Mouse (Mus musculus) intestine, embryonic 15.5 days (tissue): ENCODE results near the gene Taf8. TPM values are rescaled to one million over a fixed set of nuclear protein-coding genes. Genes with fewer than 3 reads are reported as not detected.

Source experiments
- ATAC-seq: fragments of 200-750 bp; cut with Nextera tagmentation; 2 replicates; pipeline ENCODE4 v1.8.0; 2017; ENCODE audit warnings: moderate TSS enrichment, moderate library complexity
- H3K27ac ChIP-seq: fragments of 300-500 bp; sonication (generic); 2 replicates; pipeline ENCODE4 v1.5.1; 2015; ENCODE audit warnings: mild to moderate bottlenecking, inconsistent platforms
- H3K27me3 ChIP-seq: fragments of 300-500 bp; sonication (generic); replicated peaks from 2 replicates; pipeline ENCODE4 v1.6.1; 2015; ENCODE audit warnings: inconsistent platforms
- H3K36me3 ChIP-seq: fragments of 300-500 bp; sonication (generic); 2 replicates; pipeline ENCODE4 v1.6.1; 2015; ENCODE audit warnings: inconsistent platforms
- H3K4me1 ChIP-seq: fragments of 300-500 bp; sonication (generic); replicated peaks from 2 replicates; pipeline ENCODE4 v1.6.1; 2015; ENCODE audit warnings: inconsistent platforms
- H3K4me2 ChIP-seq: fragments of 300-500 bp; sonication (generic); replicated peaks from 2 replicates; pipeline ENCODE4 v1.6.1; 2015; ENCODE audit warnings: mild to moderate bottlenecking, inconsistent platforms
- H3K4me3 ChIP-seq: fragments of 300-500 bp; sonication (generic); replicated peaks from 2 replicates; pipeline ENCODE4 v1.5.1; 2015; ENCODE audit warnings: inconsistent platforms
- H3K9ac ChIP-seq: fragments of 300-500 bp; sonication (generic); 2 replicates; pipeline ENCODE4 v1.6.1; 2015; ENCODE audit warnings: inconsistent platforms
- H3K9me3 ChIP-seq: fragments of 300-500 bp; sonication (generic); 2 replicates; pipeline ENCODE4 v1.6.1; 2016; ENCODE audit warnings: inconsistent platforms
- WGBS: fragments of 180-500 bp; shearing (Covaris S2); methylation state at CpG from one replicate; pipeline ENCODE4 v1.1.7; 2015; 5-methylcytosine and 5-hydroxymethylcytosine counted together
- polyA plus RNA-seq: library from polyadenylated mRNA; unstranded; fragments of >200 nt; fragmentation: Nextera tagmentation; extraction: Ambion mirVana; gene quantifications from 2 replicates; pipeline ENCODE4 v1.2.1, GENCODE M21; 2015

The Taf8 gene
- polyA plus RNA-seq, 1 experiment from 2014 or later: 20.4 TPM

DNA sequence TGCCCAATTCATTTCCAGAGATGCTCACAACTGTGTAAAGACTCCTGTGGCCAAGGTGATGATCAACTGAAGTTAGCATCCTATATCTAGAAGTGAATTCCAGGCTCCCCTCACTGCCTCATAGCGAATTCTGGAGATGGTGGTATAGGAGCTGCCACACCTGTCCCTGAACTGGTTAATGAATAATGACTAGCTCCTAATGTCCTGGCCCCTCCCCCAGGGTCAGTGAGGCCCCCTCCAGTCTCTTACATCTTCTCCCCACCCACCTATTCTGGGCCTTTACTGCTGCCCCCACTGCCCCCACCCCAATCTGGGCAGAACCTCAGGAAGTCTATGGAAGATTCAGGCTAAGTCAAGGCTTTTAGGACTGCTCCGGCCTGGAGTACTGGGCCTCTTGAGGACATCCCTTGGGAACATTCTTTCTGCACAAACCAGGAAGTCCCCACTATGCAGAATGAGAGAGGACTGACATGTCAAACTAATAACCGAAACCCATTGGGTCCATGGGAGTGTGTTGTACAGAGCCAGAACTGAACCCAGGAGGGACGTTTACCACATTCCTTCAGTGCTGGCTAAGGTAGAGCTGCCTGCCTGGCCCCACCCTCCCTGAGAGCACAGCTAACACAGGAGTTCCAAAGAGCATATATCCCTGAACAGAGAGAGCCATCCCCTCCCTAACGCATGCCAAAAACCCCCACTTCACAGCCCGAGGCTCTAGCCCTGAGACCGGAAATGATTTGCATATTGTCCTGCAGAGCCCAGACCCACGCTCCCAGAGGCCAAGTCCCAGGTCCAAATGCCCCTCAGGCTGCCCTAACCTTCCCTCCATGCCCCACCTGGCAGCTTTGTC, 53.3 kb downstream of the Taf8 start:
- peak overlapping the region; percentile 33; the same call in 1 of the 2 replicates for H3K9ac ChIP-seq
- WGBS: 20% methylated on average over 8 of the region's 8 CpGs
- ATAC-seq: peak; percentile 76
- H3K9me3 ChIP-seq: no peaks in the 10 kb centered on the region
- no peaks in the 10 kb centered on the region for H3K36me3 ChIP-seq
- H3K4me2 ChIP-seq: peak overlapping the region; percentile 44
- no peaks in the 10 kb centered on the region for H3K27me3 ChIP-seq
- H3K27ac ChIP-seq: peak overlapping the region; percentile 96
- no peak overlapping the region for H3K4me3 ChIP-seq
- H3K4me1 ChIP-seq: peaks cover 58% of the 10 kb centered on the region

DNA sequence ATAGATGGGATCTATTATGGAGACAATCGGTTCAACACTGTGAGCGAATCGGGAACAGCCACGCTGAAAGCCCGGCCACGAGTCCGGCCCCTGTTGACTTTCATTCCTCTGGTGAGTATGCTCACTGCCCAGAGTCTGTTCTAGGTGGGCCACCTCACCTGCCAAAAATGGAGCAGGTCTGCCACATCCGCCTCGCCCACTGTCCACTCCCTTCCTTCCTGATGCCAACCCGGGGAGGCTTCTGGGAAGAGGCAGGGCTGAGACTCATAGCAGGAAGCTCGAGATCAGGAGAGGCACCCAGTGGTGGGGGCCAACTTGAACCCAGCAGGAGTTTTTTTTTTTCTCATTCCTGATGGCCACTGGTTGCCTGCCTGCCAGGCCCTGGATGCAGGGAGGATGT, 55.5 kb downstream of the Taf8 start:
- Histone ChIP-seq H3K27ac (peak overlapping the region; percentile 63), H3K4me1 (peaks cover 52% of the 10 kb centered on the region), H3K36me3 (no peaks in the 10 kb centered on the region), H3K4me2 (no peak overlapping the region), H3K9ac (no peak overlapping the region), H3K4me3 (no peak overlapping the region), H3K9me3 (no peaks in the 10 kb centered on the region), H3K27me3 (no peaks in the 10 kb centered on the region)
- no peak for ATAC-seq
- 82% methylated on average over 11 of the region's 11 CpGs for WGBS

DNA sequence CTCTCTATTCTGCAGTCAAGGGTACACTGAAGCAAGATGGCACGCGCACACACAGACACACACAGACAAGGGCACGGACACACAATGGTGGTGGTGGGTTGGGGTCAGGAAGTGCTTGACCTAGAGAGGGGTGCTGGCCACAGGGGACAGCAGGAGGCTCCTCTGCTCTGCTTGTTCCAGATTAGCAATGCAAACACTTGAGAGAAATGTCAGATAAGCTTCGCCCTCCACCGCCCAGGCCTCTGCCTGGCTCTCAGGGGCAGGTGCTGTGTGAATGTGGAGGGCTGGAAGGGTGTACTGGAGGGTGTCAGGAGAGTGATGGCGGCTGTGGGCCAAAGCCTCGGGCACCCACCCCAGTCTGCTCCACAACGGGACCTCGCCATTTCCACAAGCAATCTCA, 56.1 kb downstream of the Taf8 start:
- Histone ChIP-seq H3K27ac (peak overlapping the region; percentile 63), H3K9me3 (no peaks in the 10 kb centered on the region), H3K36me3 (no peaks in the 10 kb centered on the region), H3K4me3 (no peak overlapping the region), H3K27me3 (no peaks in the 10 kb centered on the region), H3K4me2 (no peak overlapping the region), H3K4me1 (peaks cover 52% of the 10 kb centered on the region), H3K9ac (no peak overlapping the region)
- ATAC-seq: no peak
- 48% methylated on average over 9 of the region's 9 CpGs for WGBS

DNA sequence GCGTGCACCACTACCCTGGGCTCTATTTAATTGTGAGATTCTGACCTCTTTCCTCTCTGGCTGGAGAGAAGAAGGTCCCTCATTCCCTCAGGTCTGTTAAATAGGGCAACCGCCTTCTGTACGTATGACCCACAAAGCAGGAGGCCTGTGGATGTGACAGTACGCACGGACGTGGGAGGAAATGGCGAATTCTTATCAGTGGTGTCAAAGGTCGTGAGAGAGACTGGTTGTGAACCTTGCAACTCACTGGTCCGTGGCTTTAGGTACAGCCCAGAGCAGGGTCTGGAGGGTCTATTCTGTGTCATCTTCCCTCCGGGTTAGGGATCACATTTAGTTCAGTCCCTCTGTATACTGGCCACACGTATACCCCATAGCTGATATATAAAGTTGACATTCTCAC, 56.6 kb downstream of the Taf8 start:
- WGBS: 52% methylated on average over 11 of the region's 11 CpGs
- H3K4me1 ChIP-seq: peaks cover 51% of the 10 kb centered on the region
- no peaks in the 10 kb centered on the region for H3K27me3 ChIP-seq
- no peak overlapping the region for H3K4me2 ChIP-seq
- H3K27ac ChIP-seq: peak overlapping the region; percentile 63; the same call in 1 of the 2 replicates
- H3K9ac ChIP-seq: no peak overlapping the region
- no peak overlapping the region for H3K4me3 ChIP-seq
- no peak for ATAC-seq
- no peaks in the 10 kb centered on the region for H3K36me3 ChIP-seq
- H3K9me3 ChIP-seq: no peaks in the 10 kb centered on the region

DNA sequence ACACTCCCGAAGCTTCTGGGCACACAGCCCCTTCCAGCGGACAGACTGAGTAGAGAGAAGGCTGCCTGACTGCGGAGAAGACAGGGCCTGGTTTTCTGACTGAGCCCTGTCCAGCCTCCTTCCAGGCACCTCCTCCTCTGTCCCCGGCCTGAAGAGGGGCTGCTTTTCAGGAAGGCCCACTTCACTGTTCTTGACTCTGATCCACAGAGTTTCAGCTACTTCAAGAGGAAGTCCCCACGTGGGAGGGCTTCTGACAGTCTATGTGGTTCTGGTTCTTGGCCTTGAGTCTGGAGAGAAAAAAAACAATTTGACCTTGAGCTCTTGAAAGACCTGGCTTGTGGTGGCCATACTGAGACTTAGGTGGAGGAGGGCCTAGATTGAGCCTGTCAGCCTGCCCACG, 58.0 kb downstream of the Taf8 start:
- Histone ChIP-seq H3K27ac (no peak overlapping the region), H3K27me3 (no peaks in the 10 kb centered on the region), H3K4me3 (no peak overlapping the region), H3K4me2 (no peak overlapping the region), H3K9me3 (no peaks in the 10 kb centered on the region), H3K4me1 (peaks cover 51% of the 10 kb centered on the region), H3K9ac (peak overlapping the region; percentile 8; the same call in 1 of the 2 replicates), H3K36me3 (no peaks in the 10 kb centered on the region)
- WGBS: 51% methylated on average over 6 of the region's 6 CpGs
- ATAC-seq: no peak

DNA sequence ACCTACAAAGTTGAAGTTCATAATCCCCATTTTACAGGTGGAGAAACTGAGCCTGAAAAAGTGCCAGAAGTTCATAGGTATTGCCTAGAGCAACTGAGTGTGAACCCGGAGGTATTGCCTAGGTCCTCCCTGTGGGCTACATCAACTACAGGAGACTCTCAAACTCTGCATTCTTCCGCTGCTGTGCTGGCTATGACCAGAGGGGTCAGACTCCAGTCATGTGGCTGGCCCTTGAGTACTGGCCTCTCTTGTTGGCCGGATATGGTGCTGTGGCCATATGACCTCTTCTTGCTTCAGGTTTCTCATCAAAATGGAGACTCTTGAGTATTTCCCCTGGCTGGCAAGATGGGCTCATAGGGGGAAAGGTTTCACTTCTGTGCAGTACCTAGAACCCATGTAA, 59.8 kb downstream of the Taf8 start:
- WGBS: 82% methylated on average over 3 of the region's 3 CpGs

DNA sequence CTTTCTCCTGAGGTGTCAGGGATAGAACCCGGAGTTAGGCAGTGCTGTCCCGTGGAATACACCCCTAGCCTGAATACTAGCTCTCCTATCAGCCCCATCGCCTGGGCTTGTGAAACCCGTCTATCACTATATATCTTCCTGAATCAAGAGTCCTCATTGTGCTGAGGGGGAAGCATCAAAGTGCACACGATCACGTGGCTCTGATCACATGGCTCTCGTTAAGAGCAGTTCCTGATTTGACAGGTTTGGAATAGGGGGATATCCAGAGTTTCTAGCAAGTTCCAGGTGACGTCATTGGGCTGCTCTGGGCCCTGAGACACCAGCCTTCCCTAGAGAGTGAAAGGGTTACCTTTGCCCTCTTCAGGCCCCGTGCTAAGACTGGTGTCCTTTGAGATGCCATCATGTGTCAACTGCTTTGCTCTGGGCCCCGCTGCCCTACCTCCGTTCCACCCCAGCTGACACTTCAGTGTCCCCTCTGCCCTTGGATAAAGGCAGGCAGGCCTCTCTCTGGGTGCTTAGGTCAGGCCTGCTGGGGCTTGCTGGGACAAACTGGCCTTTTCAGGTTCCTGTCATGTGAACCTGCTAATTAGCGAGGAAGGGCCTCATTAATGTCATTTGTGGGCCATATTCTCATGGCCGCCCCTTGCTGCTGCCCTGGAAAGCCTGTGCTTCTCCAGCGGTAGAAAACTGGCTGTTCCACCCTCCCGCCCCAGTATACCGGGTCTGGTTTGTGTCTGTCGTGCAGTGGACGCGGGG, 60.6 kb downstream of the Taf8 start:
- peaks cover 3% of the 10 kb centered on the region for H3K27me3 ChIP-seq
- no peak overlapping the region for H3K9ac ChIP-seq
- WGBS: 48% methylated on average over 19 of the region's 19 CpGs
- no peak overlapping the region for H3K4me2 ChIP-seq
- no peaks in the 10 kb centered on the region for H3K9me3 ChIP-seq
- peaks cover 48% of the 10 kb centered on the region for H3K4me1 ChIP-seq
- H3K36me3 ChIP-seq: no peaks in the 10 kb centered on the region
- ATAC-seq: peak; percentile 32
- H3K4me3 ChIP-seq: no peak overlapping the region
- H3K27ac ChIP-seq: peak overlapping the region; percentile 60

More for the DNA sequence above, 59.8 kb downstream of the Taf8 start:
- Histone ChIP-seq H3K36me3 (no peaks in the 10 kb centered on the region), H3K4me3 (no peak overlapping the region), H3K4me2 (no peak overlapping the region), H3K27ac (peak overlapping the region; percentile 60), H3K9ac (no peak overlapping the region), H3K9me3 (no peaks in the 10 kb centered on the region), H3K4me1 (peaks cover 43% of the 10 kb centered on the region), H3K27me3 (no peaks in the 10 kb centered on the region; the same call in 1 of the 2 replicates)
- no peak for ATAC-seq

DNA sequence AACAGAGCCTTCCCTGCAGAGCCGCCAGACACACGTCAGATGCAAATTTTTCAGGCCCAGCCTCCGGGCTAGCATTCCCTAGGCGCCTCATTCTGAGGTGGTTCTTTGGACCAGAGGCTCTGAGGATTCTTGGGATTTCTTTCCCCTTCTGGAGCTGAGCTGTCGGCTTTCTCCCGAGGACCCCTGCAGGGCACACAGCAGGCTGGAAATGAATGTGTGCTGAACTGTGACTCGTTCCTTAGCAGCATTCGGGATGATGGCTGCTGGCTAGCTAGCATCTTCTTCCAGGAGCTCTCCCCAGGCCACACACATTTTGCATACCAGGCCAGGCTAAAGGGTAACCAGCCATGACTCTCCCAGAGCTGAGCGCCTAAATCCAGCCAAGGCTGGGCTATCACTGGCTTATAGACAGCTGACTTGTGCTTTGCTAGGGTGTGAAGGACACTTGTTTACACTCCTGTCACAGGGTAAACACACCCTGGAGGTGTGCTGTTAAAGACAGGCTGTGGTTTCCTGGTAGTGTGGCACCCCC, 61.7 kb downstream of the Taf8 start:
- no peak for ATAC-seq
- Histone ChIP-seq H3K4me1 (peaks cover 45% of the 10 kb centered on the region), H3K9ac (no peak overlapping the region), H3K36me3 (no peaks in the 10 kb centered on the region), H3K4me3 (no peak overlapping the region), H3K9me3 (no peaks in the 10 kb centered on the region), H3K27ac (peak overlapping the region; percentile 71), H3K4me2 (0 out of 2 replicates have a peak overlapping the region, but pooled peaks have one; percentile 12), H3K27me3 (peaks cover 5% of the 10 kb centered on the region)
- 21% methylated on average over 9 of the region's 9 CpGs for WGBS

DNA sequence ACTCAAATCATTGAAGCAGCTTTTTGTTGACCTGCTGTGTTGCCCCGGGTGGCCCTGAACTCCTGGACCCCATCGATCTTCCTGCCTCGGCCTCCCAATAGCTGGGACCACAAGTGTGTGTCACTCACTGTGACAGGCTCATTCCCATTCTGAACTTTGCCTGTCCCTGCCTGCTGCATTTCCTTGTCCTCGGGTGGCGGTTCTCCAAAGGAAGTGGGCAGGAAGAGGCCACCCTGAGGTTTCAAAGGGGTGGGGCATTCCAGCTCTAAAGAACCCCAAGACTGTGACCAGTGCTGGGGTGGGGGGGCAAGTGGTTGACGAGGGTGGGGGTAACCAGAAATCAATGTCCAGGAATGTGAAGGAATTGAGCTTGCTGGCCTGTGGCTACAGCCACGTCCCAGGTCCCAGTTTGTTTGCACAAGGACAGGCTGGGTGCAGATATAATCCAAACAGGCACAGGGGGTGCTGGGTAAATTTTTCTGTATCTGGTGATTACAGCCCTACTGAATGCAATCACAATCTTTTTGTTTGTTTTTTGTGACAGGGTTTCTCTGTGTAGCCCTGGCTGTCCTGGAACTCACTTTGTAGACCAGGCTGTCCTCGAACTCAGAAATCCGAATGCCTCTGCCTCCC, 62.6 kb downstream of the Taf8 start:
- H3K4me2 ChIP-seq: peak overlapping the region; percentile 68; the same call in 1 of the 2 replicates
- peaks cover 45% of the 10 kb centered on the region for H3K4me1 ChIP-seq
- peaks cover 5% of the 10 kb centered on the region for H3K27me3 ChIP-seq
- H3K36me3 ChIP-seq: no peaks in the 10 kb centered on the region
- H3K4me3 ChIP-seq: no peak overlapping the region
- H3K9ac ChIP-seq: no peak overlapping the region
- WGBS: 35% methylated on average over 9 of the region's 9 CpGs
- H3K27ac ChIP-seq: peak overlapping the region; percentile 71
- H3K9me3 ChIP-seq: no peaks in the 10 kb centered on the region
- peak; percentile 57 for ATAC-seq

DNA sequence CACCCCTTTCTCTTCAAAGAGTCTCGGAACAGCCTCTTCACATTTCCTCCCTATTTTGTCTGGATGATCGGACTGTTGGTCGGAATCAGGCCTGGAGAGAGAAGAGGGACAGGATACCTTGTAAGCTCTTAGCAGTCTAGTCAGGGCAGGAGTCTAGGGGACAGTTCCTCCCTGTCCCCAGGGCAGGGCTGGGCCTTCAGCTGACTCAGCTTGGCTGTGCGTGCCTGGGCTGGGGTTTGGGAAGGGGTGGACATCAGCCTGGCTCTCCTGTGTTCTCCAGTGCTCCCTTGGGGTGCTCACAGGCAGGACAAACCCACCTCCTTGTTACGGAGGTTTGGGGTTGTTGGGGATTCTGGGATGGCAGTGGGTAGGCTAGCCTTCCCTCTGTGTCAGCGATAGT, 63.5 kb downstream of the Taf8 start:
- Histone ChIP-seq H3K9ac (no peak overlapping the region), H3K4me3 (0 out of 2 replicates have a peak overlapping the region, but pooled peaks have one; percentile 50), H3K4me2 (peak overlapping the region; percentile 68), H3K4me1 (peaks cover 37% of the 10 kb centered on the region), H3K27me3 (peaks cover 5% of the 10 kb centered on the region), H3K27ac (peak overlapping the region; percentile 71), H3K36me3 (no peaks in the 10 kb centered on the region), H3K9me3 (no peaks in the 10 kb centered on the region)
- 58% methylated on average over 6 of the region's 6 CpGs for WGBS
- ATAC-seq: no peak

DNA sequence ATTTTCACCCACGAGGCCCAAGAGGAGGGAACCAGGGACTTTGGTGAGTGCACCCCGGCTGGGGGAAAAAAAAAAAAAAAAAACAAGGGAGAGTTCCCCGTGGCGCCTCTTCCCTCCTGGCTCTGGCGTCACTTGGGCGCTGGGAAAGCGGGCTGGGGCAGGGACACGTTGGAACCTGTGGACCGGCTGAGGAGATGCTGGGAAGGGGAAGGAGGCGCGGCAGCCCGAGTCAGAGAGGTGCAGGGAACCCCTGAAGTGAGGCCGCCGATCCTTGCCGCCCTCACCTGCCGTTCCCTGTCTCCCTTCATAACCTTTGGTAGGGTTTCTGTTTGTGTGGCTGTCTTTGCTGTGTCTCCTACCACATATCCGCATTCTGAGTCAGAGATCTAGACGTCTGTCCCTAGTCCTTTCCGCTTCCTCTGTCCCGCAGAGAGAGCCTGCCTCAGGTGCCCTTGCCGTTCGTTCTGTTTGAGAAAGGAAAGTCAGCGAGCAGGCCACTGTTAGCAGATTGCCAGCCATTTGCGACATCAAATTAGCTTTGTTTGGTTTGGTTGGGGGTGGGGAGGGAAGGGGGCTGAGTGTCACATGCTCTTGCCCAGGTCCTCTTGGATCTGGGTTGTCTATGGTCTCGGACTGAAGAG, 65.1 kb downstream of the Taf8 start, which contains the start of gene 1700001C19Rik:
Gene 1700001C19Rik, minus strand, starts transcription at position 470 of the 641 bp plus-strand sequence.
- ATAC-seq: 0 out of 2 replicates have a peak, but pooled peaks have one; percentile 4
- WGBS: 5% methylated on average over 22 of the region's 25 CpGs
- peak within 1 kb of the TSS; percentile 50 for H3K4me3 ChIP-seq
- no peaks in the 10 kb centered on the region for H3K36me3 ChIP-seq
- peak within 1 kb of the TSS; percentile 71 for H3K27ac ChIP-seq
- peaks cover 5% of the 10 kb centered on the region for H3K27me3 ChIP-seq
- H3K9me3 ChIP-seq: no peaks in the 10 kb centered on the region
- peak within 1 kb of the TSS; percentile 60 for H3K9ac ChIP-seq
- peaks cover 36% of the 10 kb centered on the region for H3K4me1 ChIP-seq
- peak within 1 kb of the TSS; percentile 68 for H3K4me2 ChIP-seq
